Mouse (Mus musculus): ENCODE results near the gene Efcab3.

DNA sequence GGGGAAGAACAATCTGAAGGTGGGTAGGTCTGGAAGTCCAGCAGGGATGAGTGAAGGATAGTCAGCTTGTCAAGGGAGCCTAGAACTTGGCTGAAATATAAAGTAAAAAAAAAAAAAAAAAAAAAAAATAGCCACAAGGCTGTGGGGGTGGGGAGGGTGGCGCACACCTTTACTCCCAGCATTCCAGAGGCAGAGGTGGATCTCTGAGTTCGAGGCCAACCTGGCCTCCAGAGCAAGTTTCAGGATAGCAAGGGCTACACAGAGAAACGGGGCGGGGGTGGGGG, 88.6 kb downstream of the Efcab3 start:
- TF ChIP-seq POLR2A (IDR thresholded peaks at IDR 0.05; ENCODE audit: insufficient read length, low read depth) (no peak), TCF12 (IDR thresholded peaks at IDR 0.05; ENCODE audit: insufficient read depth, poor library complexity, severe bottlenecking) (no peak), MYOG (IDR thresholded peaks at IDR 0.05; ENCODE audit: control insufficient read depth in 1 of 3, insufficient read depth in 1 of 3, insufficient read length in 2 of 3, low read depth in 2 of 3) (no peak)

Measured in myocyte (in vitro differentiated cells).